Mouse (Mus musculus): ENCODE measurements around the gene Ash1l. TPM values are rescaled to one million over a fixed set of nuclear protein-coding genes. Genes with fewer than 3 reads are reported as not detected.

The Ash1l gene
- total RNA-seq, 4 experiments from 2014 or later: 85.3 to 102 (median 91.4) TPM

Other genes starting within 250 kb of the Ash1l start
- gene Rit1, start 233.8 kb upstream of the Ash1l start, total RNA-seq (2022): 10 to 100 TPM; 36.3 to 42.0 (median 40.6) TPM
- gene Syt11, start 175.5 kb upstream of the Ash1l start, total RNA-seq (2022): 100 to 1,000 TPM; 529 to 574 (median 545) TPM
- gene Gon4l, start 115.4 kb upstream of the Ash1l start, total RNA-seq (2022): 10 to 100 TPM; 40.9 to 46.8 (median 43.8) TPM
- gene Msto1, start 36.6 kb upstream of the Ash1l start, total RNA-seq (2022): 10 to 100 TPM; 21.4 to 25.6 (median 23.9) TPM
- gene Dap3, start 559 bp downstream of the Ash1l start, total RNA-seq (2022): 100 to 1,000 TPM in 2 of 4 experiments, 10 to 100 TPM in 2; 87.3 to 110 (median 103) TPM
- gene Rusc1, start 142.7 kb downstream of the Ash1l start, total RNA-seq (2022): 100 to 1,000 TPM; 170 to 198 (median 187) TPM
- gene Gm43738, start 150.5 kb downstream of the Ash1l start, total RNA-seq (2022): under 1 TPM in 1 of 4 experiments, not detected in 3; 0.21 TPM
- 100 to 1,000 TPM in 2 of 4 experiments, 10 to 100 TPM in 2; 84.4 to 129 (median 100) TPM for gene Fdps, start 151.3 kb downstream of the Ash1l start, total RNA-seq (2022)
- not detected for gene Pklr, start 185.5 kb downstream of the Ash1l start, total RNA-seq (2022)
- 10 to 100 TPM; 12.3 to 18.2 (median 17.0) TPM for gene Hcn3, start 209.6 kb downstream of the Ash1l start, total RNA-seq (2022)
- gene Clk2, start 214.2 kb downstream of the Ash1l start, total RNA-seq (2022): 10 to 100 TPM; 41.2 to 45.3 (median 42.5) TPM
- 10 to 100 TPM; 58.5 to 69.8 (median 63.9) TPM for gene Scamp3, start 226.9 kb downstream of the Ash1l start, total RNA-seq (2022)
- gene Fam189b, start 232.5 kb downstream of the Ash1l start, total RNA-seq (2022): 10 to 100 TPM; 47.2 to 58.2 (median 52.3) TPM

Measured in left cerebral cortex, adult 8-10 months (tissue).